Mouse (Mus musculus) left cerebral cortex, postnatal 10 days (tissue): ENCODE results near the gene Atp6v0c. TPM values are rescaled to one million over a fixed set of nuclear protein-coding genes. Genes with fewer than 3 reads are reported as not detected.

Experiments
- DNase-seq, 2 experiments: peaks; one replicate each; pipeline ENCODE4 v3.0.0; 2021 to 2022; ENCODE audit warnings: low spot score in 2 of 2, mixed read lengths in 1 of 2; ENCODE audit errors: extremely low spot score in 1 of 2
- intact Hi-C: fragments of 180-260 bp; cut with DNase I; formaldehyde crosslinking; loops from one replicate; pipeline ENCODE4 v1.15.1; 2025
- total RNA-seq, 2 experiments: library from RNA; stranded (reverse); gene quantifications; 2 replicates each; pipeline ENCODE4 v1.2.3; 2021

Atp6v0c gene
- total RNA-seq, 2 experiments from 2014 or later = 1,322 to 1,387 TPM

GRCm38 (mm10) chr17:24164566-24165259 is 4.8 kb downstream of the Atp6v0c start:
- intact Hi-C loops = no loop called here

GRCm38 (mm10) chr17:24163176-24163962 is 6.1 kb downstream of the Atp6v0c start, which contains the start of gene Amdhd2:
Gene Amdhd2 (minus strand): TSS chr17:24163766.
- DNase-seq = peak; percentile 97 to 99
- intact Hi-C loops = no loop called here

More at GRCm38 (mm10) chr17:24164566-24165259, 4.8 kb downstream of the Atp6v0c start:
- DNase-seq = peak in 1 of 2 experiments; percentile 41

GRCm38 (mm10) chr17:24162584-24163175 is 6.8 kb downstream of the Atp6v0c start:
- intact Hi-C loops = no loop called here
- DNase-seq = peak in 1 of 2 experiments; percentile 68

GRCm38 (mm10) chr17:24161466-24161865 is 8.0 kb downstream of the Atp6v0c start:
- intact Hi-C loops = no loop called here
- peak in 1 of 2 experiments; percentile 39 for DNase-seq

GRCm38 (mm10) chr17:24157526-24157925 is 12.0 kb downstream of the Atp6v0c start:
- no peak for DNase-seq
- intact Hi-C loops = no loop called here

- no peak for DNase-seq
- intact Hi-C loops = no loop called here
These were observed 12.4 kb downstream of the Atp6v0c start for GRCm38 (mm10) chr17:24157121-24157520.

GRCm38 (mm10) chr17:24156394-24156793 is 13.1 kb downstream of the Atp6v0c start:
- intact Hi-C loops = no loop called here
- no peak for DNase-seq

- intact Hi-C loops = no loop called here
- DNase-seq = no peak
These were observed 13.8 kb downstream of the Atp6v0c start for GRCm38 (mm10) chr17:24155742-24156141.

GRCm38 (mm10) chr17:24154463-24154862 is 15.0 kb downstream of the Atp6v0c start:
- no peak for DNase-seq
- intact Hi-C loops = no loop called here

GRCm38 (mm10) chr17:24151890-24152563 is 17.5 kb downstream of the Atp6v0c start:
- intact Hi-C loops = no loop called here
- peak; percentile 63 to 89 for DNase-seq

GRCm38 (mm10) chr17:24151382-24151781 is 18.1 kb downstream of the Atp6v0c start:
- DNase-seq = no peak
- intact Hi-C loops = no loop called here

- no peak for DNase-seq
- intact Hi-C loops = no loop called here
These were observed 18.7 kb downstream of the Atp6v0c start, which contains the start of gene Pdpk1 for GRCm38 (mm10) chr17:24150824-24151223. Gene Pdpk1 (minus strand): TSS chr17:24150924.

- intact Hi-C loops = no loop called here
- DNase-seq = no peak
These were observed 20.1 kb downstream of the Atp6v0c start for GRCm38 (mm10) chr17:24149421-24149820.

GRCm38 (mm10) chr17:24142897-24143296 is 26.6 kb downstream of the Atp6v0c start:
- no peak for DNase-seq
- intact Hi-C loops = no loop called here

- intact Hi-C loops = no loop called here
- DNase-seq = peak; percentile 96 to 98
These were observed 28.0 kb downstream of the Atp6v0c start for GRCm38 (mm10) chr17:24141425-24141920.

GRCm38 (mm10) chr17:24140845-24141424 is 28.6 kb downstream of the Atp6v0c start:
- intact Hi-C loops = no loop called here
- DNase-seq = peak in 1 of 2 experiments; percentile 41

- intact Hi-C loops = no loop called here
- no peak for DNase-seq
These were observed 29.5 kb downstream of the Atp6v0c start for GRCm38 (mm10) chr17:24139968-24140367.

- no peak for DNase-seq
- intact Hi-C loops = no loop called here
These were observed 30.2 kb downstream of the Atp6v0c start for GRCm38 (mm10) chr17:24139256-24139655.
